Mouse (Mus musculus): ENCODE results near the gene Nme1. TPM values are rescaled to one million over a fixed set of nuclear protein-coding genes. Genes with fewer than 3 reads are reported as not detected.

The Nme1 gene
- 10 to 100 TPM; 13.9 to 19.7 TPM for total RNA-seq (2021)
- 32.4 and 35.2 TPM in 2 replicates for polyA plus RNA-seq (2012; rRNA removed)
- long read RNA-seq, transcript Nme1-203 (5 exons, 3,181 nt), result major isoform, 36 of 39 reads
- long read RNA-seq, partial matches to known transcripts, result 2 of 39 reads
- long read RNA-seq, other reads (novel, unspliced or antisense), result 1 of 39 reads

DNA sequence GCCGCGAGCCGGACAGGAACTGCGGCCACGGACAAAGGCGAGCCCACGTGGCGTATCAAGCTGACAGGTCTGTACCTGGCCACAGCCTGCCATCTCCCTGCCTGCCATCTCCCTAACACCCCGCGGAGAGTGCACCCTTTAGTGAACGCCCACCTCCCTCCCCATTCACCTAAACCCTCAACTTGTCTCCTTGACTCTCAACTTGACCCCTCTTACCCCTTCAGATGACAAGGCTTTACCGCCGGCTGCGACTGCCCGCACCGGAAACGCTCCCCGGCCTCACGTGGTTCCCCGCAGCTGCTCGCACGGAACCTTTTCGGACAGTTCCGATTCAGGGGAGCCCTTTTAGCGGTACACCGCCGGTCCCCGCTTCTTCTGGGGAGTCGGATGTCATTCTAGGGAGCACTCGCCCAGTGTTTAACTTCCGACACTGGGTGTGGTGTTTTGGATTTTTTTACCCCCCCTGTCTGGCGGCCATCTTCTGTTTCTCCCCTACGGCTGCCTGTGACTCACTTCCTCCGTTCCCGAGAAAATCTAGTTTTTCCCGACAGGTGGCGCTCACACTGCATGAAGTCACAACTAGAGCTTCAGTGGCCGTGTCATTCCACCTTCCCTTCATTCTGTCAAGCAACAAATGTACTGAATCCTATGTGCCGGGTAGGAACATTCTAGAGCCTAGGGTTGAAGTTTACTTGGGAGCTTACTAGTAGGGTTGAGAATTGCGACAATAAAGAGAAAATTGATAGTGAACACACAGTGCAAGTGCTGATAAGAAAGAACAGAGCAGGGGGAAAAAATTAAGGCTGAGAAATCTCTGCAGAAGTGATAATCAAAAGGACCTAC lies at the start of gene Nme1, which contains the start of gene Gm20390:
Gene Nme1, minus strand, starts transcription at position 517 of the 843 bp plus-strand sequence.
Gene Gm20390, minus strand, starts transcription at position 289 of the 843 bp plus-strand sequence.
- intact Hi-C loops (cut with DNase I), result loop anchor here (1.0 to 5.0 kb wide), 6 partner anchors 12 to 244 kb away; partner anchors contain the start of genes Nme2 and Tob1
- peak within 1 kb of the TSS; percentile 92 for H3K27ac ChIP-seq
- peak within 1 kb of the TSS; percentile 69 for H3K4me3 ChIP-seq
- H3K4me1 ChIP-seq (ENCODE audit: control insufficient read depth, insufficient read depth, low read length), result peaks cover 4% of the 10 kb centered on the region
- no peaks in the 10 kb centered on the region for H3K36me3 ChIP-seq (ENCODE audit: control insufficient read depth, insufficient read depth, low read length)
- WGBS, result under 1% methylated on average over 40 of the region's 40 CpGs
- TF ChIP-seq CTCF (IDR thresholded peaks at IDR 0.05) (peak; percentile 86), POLR2A (IDR thresholded peaks at IDR 0.05; ENCODE audit: insufficient read depth, low read depth, low read length) (peak; percentile 51), EP300 (IDR thresholded peaks at IDR 0.05; ENCODE audit: insufficient read depth, low read depth, low read length) (peak; percentile 97)
- H3K27me3 ChIP-seq (ENCODE audit: control insufficient read depth, insufficient read depth, low read length), result no peaks in the 10 kb centered on the region
- DNase-seq, result peak; percentile 95 to 97
- 0 out of 2 replicates have a peak, but pooled peaks cover 1% of the 10 kb centered on the region for H3K79me2 ChIP-seq (replicated peaks; ENCODE audit: control insufficient read depth, insufficient read depth, low read length)
- H3K9ac ChIP-seq (ENCODE audit: low read depth, low read length), result peak within 1 kb of the TSS; percentile 71

DNA sequence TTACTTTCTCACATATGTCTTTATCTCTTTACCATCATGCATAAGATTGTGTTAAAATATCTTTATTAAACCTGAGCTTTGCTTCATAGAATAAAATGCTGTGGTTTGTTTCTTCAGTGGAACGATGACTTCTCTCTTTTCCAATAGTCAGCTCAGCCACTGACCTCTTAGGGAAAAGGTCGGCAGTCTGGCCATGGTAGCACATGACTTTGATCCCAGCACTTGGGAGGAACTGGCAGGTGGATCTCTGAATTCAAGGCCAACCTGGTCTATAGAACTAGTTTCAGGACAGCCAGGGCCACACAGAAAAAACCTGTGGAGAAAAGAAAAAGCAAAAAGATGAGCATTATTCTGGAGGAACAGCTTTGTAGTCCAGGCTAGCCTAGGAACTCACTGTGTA lies 35.0 kb upstream of the Nme1 start:
- H3K27ac ChIP-seq, result no peak overlapping the region
- H3K79me2 ChIP-seq (replicated peaks; ENCODE audit: control insufficient read depth, insufficient read depth, low read length), result peaks cover 16% of the 10 kb centered on the region
- no peak for DNase-seq
- no peak overlapping the region for H3K9ac ChIP-seq (ENCODE audit: low read depth, low read length)
- intact Hi-C loops (cut with DNase I), result no loop called here
- no peak overlapping the region for H3K4me3 ChIP-seq
- WGBS, result 75% methylated on average over 2 of the region's 2 CpGs
- TF ChIP-seq POLR2A (IDR thresholded peaks at IDR 0.05; ENCODE audit: insufficient read depth, low read depth, low read length) (no peak), EP300 (IDR thresholded peaks at IDR 0.05; ENCODE audit: insufficient read depth, low read depth, low read length) (no peak), CTCF (IDR thresholded peaks at IDR 0.05) (no peak)
- peaks cover 8% of the 10 kb centered on the region for H3K4me1 ChIP-seq (ENCODE audit: control insufficient read depth, insufficient read depth, low read length)
- H3K27me3 ChIP-seq (ENCODE audit: control insufficient read depth, insufficient read depth, low read length), result no peaks in the 10 kb centered on the region
- H3K36me3 ChIP-seq (ENCODE audit: control insufficient read depth, insufficient read depth, low read length), result peaks cover 29% of the 10 kb centered on the region

DNA sequence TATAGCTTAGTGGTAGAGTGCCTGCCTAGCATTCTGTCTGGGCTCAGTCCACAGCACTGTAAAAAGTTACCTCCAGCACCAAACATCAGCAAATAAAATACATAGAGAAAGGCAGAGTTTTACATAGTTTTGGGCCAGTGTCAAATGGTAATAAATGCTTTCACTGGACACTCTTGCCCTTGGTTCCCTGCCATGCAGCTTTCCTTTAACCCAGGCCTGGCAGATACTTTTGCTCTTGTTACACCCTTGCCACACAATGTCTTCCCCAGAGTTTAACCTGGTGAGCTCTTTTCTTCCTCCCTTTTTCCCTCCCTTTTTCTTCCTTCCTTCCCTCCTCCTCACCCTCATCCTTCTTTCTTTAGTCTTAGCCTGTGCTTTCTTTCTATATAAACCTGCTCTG lies 31.0 kb upstream of the Nme1 start:
- intact Hi-C loops (cut with DNase I), result loop anchor here (5.0 kb wide), 2 partner anchors 42 to 43 kb away; partner anchors contain the start of gene Nme2
- peaks cover 25% of the 10 kb centered on the region for H3K36me3 ChIP-seq (ENCODE audit: control insufficient read depth, insufficient read depth, low read length)
- H3K9ac ChIP-seq (ENCODE audit: low read depth, low read length), result no peak overlapping the region
- DNase-seq, result no peak
- peaks cover 13% of the 10 kb centered on the region for H3K4me1 ChIP-seq (ENCODE audit: control insufficient read depth, insufficient read depth, low read length)
- H3K79me2 ChIP-seq (replicated peaks; ENCODE audit: control insufficient read depth, insufficient read depth, low read length), result peaks cover 13% of the 10 kb centered on the region
- no peaks in the 10 kb centered on the region for H3K27me3 ChIP-seq (ENCODE audit: control insufficient read depth, insufficient read depth, low read length)
- H3K4me3 ChIP-seq, result no peak overlapping the region
- no peak overlapping the region for H3K27ac ChIP-seq
- TF ChIP-seq EP300 (IDR thresholded peaks at IDR 0.05; ENCODE audit: insufficient read depth, low read depth, low read length) (no peak), POLR2A (IDR thresholded peaks at IDR 0.05; ENCODE audit: insufficient read depth, low read depth, low read length) (no peak), CTCF (IDR thresholded peaks at IDR 0.05) (no peak)

DNA sequence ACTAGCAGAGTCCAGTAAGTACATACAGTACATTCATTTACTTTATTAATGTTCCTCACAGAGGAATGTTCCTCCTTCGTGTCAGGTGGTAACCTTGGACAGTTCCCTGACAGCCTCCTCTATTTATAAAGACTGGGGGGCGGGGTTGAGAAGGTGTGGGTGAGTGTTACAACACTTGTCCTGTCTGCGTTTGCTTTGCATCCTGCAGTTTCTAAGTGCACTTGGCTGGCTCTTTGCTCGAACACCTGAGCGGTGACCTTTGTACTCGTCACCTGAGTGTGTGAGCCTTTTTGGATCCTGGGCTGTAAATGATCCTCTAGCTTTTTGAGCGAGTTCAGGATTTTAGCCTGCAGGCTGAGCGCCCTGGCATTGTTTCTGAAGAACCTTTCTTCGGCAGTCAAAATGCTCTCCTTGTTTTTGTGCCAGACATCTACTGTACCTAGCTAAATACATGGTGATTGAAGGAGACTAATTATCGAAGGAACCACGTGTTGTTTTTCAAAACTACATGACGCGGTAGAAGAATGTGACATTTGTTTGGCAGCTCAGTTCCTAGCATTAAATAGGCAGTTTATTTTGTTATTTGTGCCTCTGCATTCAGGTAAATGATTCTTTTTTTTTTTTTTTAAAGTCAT lies 28.9 kb upstream of the Nme1 start:
- peak overlapping the region; percentile 92 for H3K4me3 ChIP-seq
- 7% methylated on average over 13 of the region's 13 CpGs for WGBS
- H3K27ac ChIP-seq, result peak overlapping the region; percentile 98
- H3K79me2 ChIP-seq (replicated peaks; ENCODE audit: control insufficient read depth, insufficient read depth, low read length), result peaks cover 9% of the 10 kb centered on the region
- H3K27me3 ChIP-seq (ENCODE audit: control insufficient read depth, insufficient read depth, low read length), result no peaks in the 10 kb centered on the region
- DNase-seq, result peak; percentile 40 to 54
- TF ChIP-seq POLR2A (IDR thresholded peaks at IDR 0.05; ENCODE audit: insufficient read depth, low read depth, low read length) (no peak), CTCF (IDR thresholded peaks at IDR 0.05) (no peak), EP300 (IDR thresholded peaks at IDR 0.05; ENCODE audit: insufficient read depth, low read depth, low read length) (no peak)
- H3K4me1 ChIP-seq (ENCODE audit: control insufficient read depth, insufficient read depth, low read length), result peaks cover 13% of the 10 kb centered on the region
- intact Hi-C loops (cut with DNase I), result loop anchor here (2.0 to 5.0 kb wide), 3 partner anchors 40 to 76 kb away; partner anchors contain the start of gene Nme2
- H3K9ac ChIP-seq (ENCODE audit: low read depth, low read length), result peak overlapping the region; percentile 50
- peaks cover 26% of the 10 kb centered on the region for H3K36me3 ChIP-seq (ENCODE audit: control insufficient read depth, insufficient read depth, low read length)

GRCm38 (mm10) chr11:93996306-93997140 lies 28.2 kb upstream of the Nme1 start:
- H3K27me3 ChIP-seq (ENCODE audit: control insufficient read depth, insufficient read depth, low read length), result no peaks in the 10 kb centered on the region

More at GRCm38 (mm10) chr11:93996306-93997140, 28.2 kb upstream of the Nme1 start:
- H3K9ac ChIP-seq (ENCODE audit: low read depth, low read length), result peak overlapping the region; percentile 99
- peaks cover 7% of the 10 kb centered on the region for H3K79me2 ChIP-seq (replicated peaks; ENCODE audit: control insufficient read depth, insufficient read depth, low read length)
- peak overlapping the region; percentile 98 for H3K27ac ChIP-seq
- intact Hi-C loops (cut with DNase I), result loop anchor here (2.0 to 5.0 kb wide), 3 partner anchors 39 to 76 kb away; partner anchors contain the start of gene Nme2
- H3K4me3 ChIP-seq, result peak overlapping the region; percentile 92
- peaks cover 26% of the 10 kb centered on the region for H3K36me3 ChIP-seq (ENCODE audit: control insufficient read depth, insufficient read depth, low read length)
- TF ChIP-seq CTCF (IDR thresholded peaks at IDR 0.05) (peak; percentile 60), POLR2A (IDR thresholded peaks at IDR 0.05; ENCODE audit: insufficient read depth, low read depth, low read length) (no peak), EP300 (IDR thresholded peaks at IDR 0.05; ENCODE audit: insufficient read depth, low read depth, low read length) (0 out of 2 replicates have a peak, but pooled peaks have one; percentile 41)
- DNase-seq, result peak; percentile 67 to 73
- WGBS, result under 1% methylated on average over 58 of the region's 58 CpGs
- H3K4me1 ChIP-seq (ENCODE audit: control insufficient read depth, insufficient read depth, low read length), result peaks cover 13% of the 10 kb centered on the region

Measured in heart, adult 2 months (tissue).